Mouse (Mus musculus): ENCODE measurements around the gene Ctnnal1. TPM values are rescaled to one million over a fixed set of nuclear protein-coding genes. Genes with fewer than 3 reads are reported as not detected.

The Ctnnal1 gene
- total and polyA plus RNA-seq, 3 experiments = 3.3 to 5.2 (median 4.2) TPM

DNA sequence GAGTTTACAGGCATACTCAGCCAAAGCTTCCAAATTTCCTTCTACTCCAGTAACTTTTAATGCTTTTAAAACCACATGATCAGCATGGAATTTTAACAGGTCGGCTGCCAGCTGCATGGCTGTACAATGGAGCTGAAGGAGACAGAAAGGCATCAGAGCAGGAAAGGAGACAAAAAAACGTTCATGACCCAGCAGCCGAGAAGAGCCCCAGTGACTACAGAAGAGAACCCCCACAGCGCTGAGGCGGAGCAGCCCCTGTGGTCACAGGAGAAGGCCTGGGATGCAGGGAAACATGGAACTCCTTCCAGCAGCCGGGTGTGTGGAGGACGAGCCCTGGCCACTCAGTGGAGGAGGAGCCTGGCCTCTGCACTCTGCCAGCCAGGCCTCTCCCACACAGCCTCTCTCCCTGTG, 35.5 kb downstream of the Ctnnal1 start:
- Histone ChIP-seq H3K36me3 (replicated peaks in 1 of 2; ENCODE audit: control insufficient read depth in 1 of 2, insufficient read depth in 1 of 2, low read length in 1 of 2) (peaks cover 0 to 25% of the 10 kb centered on the region in 2 experiments), H3K4me1 (ENCODE audit: control insufficient read depth in 1 of 2, insufficient read depth in 2 of 2) (no peaks in the 10 kb centered on the region), H3K9me3 (replicated peaks; ENCODE audit: low read length) (no peaks in the 10 kb centered on the region), H3K4me2 (ENCODE audit: insufficient read depth, low read depth, poor library complexity, severe bottlenecking) (no peak overlapping the region), H3K79me2 (replicated peaks; ENCODE audit: control insufficient read depth, extremely low read depth, insufficient read depth, poor library complexity, severe bottlenecking) (no peaks in the 10 kb centered on the region), H3K27ac (ENCODE audit: insufficient read depth, low read depth) (no peak overlapping the region), H3K27me3 (replicated peaks) (no peaks in the 10 kb centered on the region), H3K9ac (ENCODE audit: insufficient read depth, low read depth) (no peak overlapping the region), H3K4me3 (replicated peaks in 1 of 3; ENCODE audit: low read depth in 2 of 3, low read length in 2 of 3, poor library complexity in 1 of 3) (no peak overlapping the region)
- DNase-seq (ENCODE audit: extremely low read depth) = no peak
- dilution Hi-C loops (cut with MboI; ENCODE audit: extremely low pct_ligation_motif_present, extremely low pct_unique_long_range_greater_than_20kb, low sequenced_read_pairs) = no loop called here
- TF ChIP-seq MAX (IDR thresholded peaks at IDR 0.05; ENCODE audit: low read length) (no peak), ETS1 (conservative IDR thresholded peaks at IDR 0.05; ENCODE audit: low read depth, low read length) (no peak), MAZ (IDR thresholded peaks at IDR 0.05; ENCODE audit: low read depth, low read length) (no peak), ELF1 (IDR thresholded peaks at IDR 0.05; ENCODE audit: low read depth, low read length) (no peak), UBTF (IDR thresholded peaks at IDR 0.05; ENCODE audit: low read depth, low read length) (no peak), CHD1 (IDR thresholded peaks at IDR 0.05; ENCODE audit: low read depth, low read length) (no peak), EP300 (IDR thresholded peaks at IDR 0.05; ENCODE audit: low read length) (no peak), SMC3 (IDR thresholded peaks at IDR 0.05; ENCODE audit: low read depth, low read length) (no peak), NRF1 (IDR thresholded peaks at IDR 0.05; ENCODE audit: low read depth, low read length) (no peak), BHLHE40 (IDR thresholded peaks at IDR 0.05; ENCODE audit: low read depth, low read length) (no peak), POLR2AphosphoS2 (IDR thresholded peaks at IDR 0.05; ENCODE audit: low read depth, low read length) (no peak), TBP (conservative IDR thresholded peaks at IDR 0.05; ENCODE audit: low read depth, low read length) (no peak), ZMIZ1 (IDR thresholded peaks at IDR 0.05; ENCODE audit: low read depth, low read length) (no peak), RAD21 (IDR thresholded peaks at IDR 0.05; ENCODE audit: low read depth, low read length) (no peak), ZNF384 (IDR thresholded peaks at IDR 0.05; ENCODE audit: low read depth, low read length) (no peak), ZC3H11A (IDR thresholded peaks at IDR 0.05; ENCODE audit: low read depth, low read length) (no peak), GABPA (IDR thresholded peaks at IDR 0.05; ENCODE audit: insufficient replicate concordance, low read depth, low read length) (no peak), USF1 (IDR thresholded peaks at IDR 0.05; ENCODE audit: low read depth, low read length) (no peak)
- in situ Hi-C loops (cut with MboI; ENCODE audit: low pct_ligation_motif_present, low pct_unique_long_range_greater_than_20kb, low sequenced_read_pairs) = no loop called here

DNA sequence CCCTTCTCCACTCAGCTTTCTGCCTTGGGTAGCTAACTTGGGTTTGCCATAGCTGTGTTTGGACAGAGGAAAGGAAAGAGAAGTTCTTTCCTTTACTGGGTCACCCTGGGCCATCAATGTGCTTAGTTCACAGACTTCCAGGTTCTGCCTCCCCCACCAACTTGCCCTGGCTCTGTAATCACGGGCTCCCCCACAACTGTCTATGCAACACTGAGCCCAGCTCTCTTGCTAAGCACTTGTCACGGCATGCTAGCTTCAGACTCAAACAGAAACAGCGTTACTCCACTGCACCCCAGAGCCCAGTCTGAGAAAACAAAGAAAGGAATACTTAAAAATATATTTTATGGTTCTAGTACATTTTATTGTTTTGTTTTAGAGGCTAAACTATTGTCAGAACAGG, 36.1 kb downstream of the Ctnnal1 start:
- no peaks in the 10 kb centered on the region for H3K27me3 ChIP-seq (replicated peaks)
- H3K27ac ChIP-seq (ENCODE audit: insufficient read depth, low read depth) = no peak overlapping the region
- dilution Hi-C loops (cut with MboI; ENCODE audit: extremely low pct_ligation_motif_present, extremely low pct_unique_long_range_greater_than_20kb, low sequenced_read_pairs) = no loop called here
- no peaks in the 10 kb centered on the region for H3K9me3 ChIP-seq (replicated peaks; ENCODE audit: low read length)
- peaks cover 0 to 27% of the 10 kb centered on the region in 2 experiments for H3K36me3 ChIP-seq (replicated peaks in 1 of 2; ENCODE audit: control insufficient read depth in 1 of 2, insufficient read depth in 1 of 2, low read length in 1 of 2)
- H3K4me3 ChIP-seq (replicated peaks in 1 of 3; ENCODE audit: low read depth in 2 of 3, low read length in 2 of 3, poor library complexity in 1 of 3) = no peak overlapping the region
- no peak overlapping the region for H3K9ac ChIP-seq (ENCODE audit: insufficient read depth, low read depth)
- no peak overlapping the region for H3K4me2 ChIP-seq (ENCODE audit: insufficient read depth, low read depth, poor library complexity, severe bottlenecking)
- H3K4me1 ChIP-seq (ENCODE audit: control insufficient read depth in 1 of 2, insufficient read depth in 2 of 2) = no peaks in the 10 kb centered on the region
- TF ChIP-seq JUN (IDR thresholded peaks at IDR 0.05; ENCODE audit: insufficient read depth, low read depth, low read length) = no peak
- no peak for TF ChIP-seq POLR2AphosphoS2 (IDR thresholded peaks at IDR 0.05; ENCODE audit: low read depth, low read length)
- TF ChIP-seq RCOR1 (conservative IDR thresholded peaks at IDR 0.05; ENCODE audit: low read depth, low read length) = no peak
- H3K79me2 ChIP-seq (replicated peaks; ENCODE audit: control insufficient read depth, extremely low read depth, insufficient read depth, poor library complexity, severe bottlenecking) = no peaks in the 10 kb centered on the region
- in situ Hi-C loops (cut with MboI; ENCODE audit: low pct_ligation_motif_present, low pct_unique_long_range_greater_than_20kb, low sequenced_read_pairs) = no loop called here
- no peak for DNase-seq (ENCODE audit: extremely low read depth)
